Mouse (Mus musculus): ENCODE results near the gene Cep89. TPM values are rescaled to one million over a fixed set of nuclear protein-coding genes. Genes with fewer than 3 reads are reported as not detected.

Gene Cep89
- polyA plus RNA-seq, 1 experiment from 2014 or later, result 41.8 TPM

DNA sequence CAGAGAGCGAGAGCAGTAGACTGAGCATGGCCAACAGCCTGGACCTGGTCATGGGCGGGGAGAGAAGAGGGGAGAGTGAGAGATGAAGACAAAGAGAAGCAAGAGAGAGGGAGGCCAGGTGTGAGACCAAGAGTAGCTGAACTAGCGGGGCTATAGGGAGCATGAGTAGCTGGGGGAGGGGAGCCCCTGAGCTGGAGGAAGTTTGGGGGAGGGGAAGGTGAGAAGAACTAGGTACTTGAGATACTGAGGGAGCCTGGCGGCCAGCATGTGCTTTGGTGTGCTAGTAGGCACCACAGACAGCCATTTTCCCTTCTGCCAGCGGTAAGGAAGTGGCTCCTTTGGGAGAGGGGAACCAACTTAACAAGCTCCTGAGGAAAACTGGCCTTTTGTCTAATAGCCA lies 18.4 kb downstream of the Cep89 start:
- H3K27ac ChIP-seq (ENCODE audit: low read length), result 0 out of 2 replicates have a peak overlapping the region, but pooled peaks have one; percentile 15

DNA sequence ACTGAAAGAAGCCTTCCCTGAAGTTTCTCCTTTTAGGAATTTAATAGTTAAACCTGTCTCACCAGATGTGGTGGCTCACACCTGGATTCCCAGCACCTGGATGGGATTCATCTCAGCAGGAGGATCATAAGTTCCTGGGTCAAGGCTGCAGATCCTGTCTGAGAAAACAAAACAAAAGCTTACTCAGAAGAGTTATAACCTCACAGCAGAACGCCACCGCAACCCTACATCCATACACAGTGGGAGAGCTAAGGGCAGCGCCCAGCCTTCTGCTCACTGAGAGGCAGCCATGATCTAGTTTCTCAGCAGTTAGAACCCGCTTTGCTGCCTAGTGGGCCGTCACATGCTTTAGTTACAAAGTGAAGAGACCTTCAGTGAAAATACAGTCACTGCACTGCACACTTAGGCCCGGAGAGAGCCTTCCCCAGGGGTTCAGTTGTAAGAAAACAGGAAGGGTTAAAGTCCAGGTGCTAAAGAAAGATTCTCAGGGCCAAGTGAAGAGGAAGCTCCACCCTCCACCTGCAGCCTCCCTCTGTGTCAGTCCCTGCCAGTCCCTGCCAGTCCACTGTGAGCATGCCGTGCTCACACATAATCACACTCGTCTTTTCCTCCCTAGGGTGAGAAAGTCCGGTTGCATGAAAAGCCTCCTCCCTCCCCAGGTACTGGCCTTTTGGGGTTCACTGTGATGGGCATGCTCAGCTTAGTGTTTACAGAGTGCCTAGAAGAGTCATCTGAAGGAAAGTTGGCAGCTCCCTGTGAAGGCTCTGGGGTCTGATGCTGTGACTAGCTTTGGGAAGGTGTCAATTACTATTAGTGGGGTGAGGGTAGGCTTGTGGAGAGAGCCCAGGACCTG lies 19.2 kb downstream of the Cep89 start:
- Histone ChIP-seq H3K4me2 (ENCODE audit: low read depth, low read length) (no peak overlapping the region), H3K27ac (ENCODE audit: low read length) (peak overlapping the region; percentile 15; the same call in 1 of the 2 replicates), H3K9me3 (replicated peaks; ENCODE audit: control insufficient read depth, low read length) (no peaks in the 10 kb centered on the region), H3K36me3 (ENCODE audit: control insufficient read depth, insufficient read depth, low read length) (peaks cover 8% of the 10 kb centered on the region; the same call in 1 of the 2 replicates), H3K4me1 (ENCODE audit: control insufficient read depth, insufficient read depth, low read length) (no peaks in the 10 kb centered on the region), H3K4me3 (replicated peaks; ENCODE audit: low read length) (no peak overlapping the region), H3K27me3 (ENCODE audit: control insufficient read depth, insufficient read depth, low read length) (no peaks in the 10 kb centered on the region), H3K9ac (ENCODE audit: low read length) (no peak overlapping the region)
- peak; percentile 71; the same call in 1 of the 2 replicates for ATAC-seq (ENCODE audit: insufficient read depth, low FRiP score)
- WGBS, result 59% methylated on average over 9 of the region's 9 CpGs

More for the DNA sequence above, 18.4 kb downstream of the Cep89 start:
- Histone ChIP-seq H3K9ac (ENCODE audit: low read length) (no peak overlapping the region), H3K9me3 (replicated peaks; ENCODE audit: control insufficient read depth, low read length) (no peaks in the 10 kb centered on the region), H3K4me1 (ENCODE audit: control insufficient read depth, insufficient read depth, low read length) (no peaks in the 10 kb centered on the region), H3K36me3 (ENCODE audit: control insufficient read depth, insufficient read depth, low read length) (peaks cover 13% of the 10 kb centered on the region; the same call in 1 of the 2 replicates), H3K4me3 (replicated peaks; ENCODE audit: low read length) (no peak overlapping the region), H3K27me3 (ENCODE audit: control insufficient read depth, insufficient read depth, low read length) (no peaks in the 10 kb centered on the region), H3K4me2 (ENCODE audit: low read depth, low read length) (no peak overlapping the region)
- no peak for ATAC-seq (ENCODE audit: insufficient read depth, low FRiP score)
- 69% methylated on average over 5 of the region's 5 CpGs for WGBS

DNA sequence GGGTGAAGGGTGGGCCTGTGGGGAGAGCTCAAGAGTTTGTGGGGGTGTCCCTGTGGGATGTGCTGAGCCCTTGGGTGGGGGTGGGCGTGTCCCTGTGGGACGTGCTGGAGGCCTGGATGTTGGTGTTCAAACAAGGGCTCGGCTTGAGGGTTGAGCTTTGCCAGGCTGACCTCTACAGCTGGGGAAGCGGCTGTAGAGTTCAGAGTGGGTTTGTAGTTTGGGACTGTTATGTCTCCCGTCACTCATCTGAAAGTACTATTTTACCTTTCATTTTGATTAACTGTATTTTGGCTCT lies 19.8 kb downstream of the Cep89 start:
- ATAC-seq (ENCODE audit: insufficient read depth, low FRiP score), result peak; percentile 50; the same call in 1 of the 2 replicates
- no peak overlapping the region for H3K27ac ChIP-seq (ENCODE audit: low read length)
- no peaks in the 10 kb centered on the region for H3K9me3 ChIP-seq (replicated peaks; ENCODE audit: control insufficient read depth, low read length)
- H3K9ac ChIP-seq (ENCODE audit: low read length), result no peak overlapping the region
- no peak overlapping the region for H3K4me2 ChIP-seq (ENCODE audit: low read depth, low read length)
- H3K27me3 ChIP-seq (ENCODE audit: control insufficient read depth, insufficient read depth, low read length), result no peaks in the 10 kb centered on the region
- WGBS, result 65% methylated on average over 5 of the region's 5 CpGs
- peaks cover 8% of the 10 kb centered on the region; the same call in 1 of the 2 replicates for H3K36me3 ChIP-seq (ENCODE audit: control insufficient read depth, insufficient read depth, low read length)
- no peaks in the 10 kb centered on the region for H3K4me1 ChIP-seq (ENCODE audit: control insufficient read depth, insufficient read depth, low read length)
- H3K4me3 ChIP-seq (replicated peaks; ENCODE audit: low read length), result no peak overlapping the region

DNA sequence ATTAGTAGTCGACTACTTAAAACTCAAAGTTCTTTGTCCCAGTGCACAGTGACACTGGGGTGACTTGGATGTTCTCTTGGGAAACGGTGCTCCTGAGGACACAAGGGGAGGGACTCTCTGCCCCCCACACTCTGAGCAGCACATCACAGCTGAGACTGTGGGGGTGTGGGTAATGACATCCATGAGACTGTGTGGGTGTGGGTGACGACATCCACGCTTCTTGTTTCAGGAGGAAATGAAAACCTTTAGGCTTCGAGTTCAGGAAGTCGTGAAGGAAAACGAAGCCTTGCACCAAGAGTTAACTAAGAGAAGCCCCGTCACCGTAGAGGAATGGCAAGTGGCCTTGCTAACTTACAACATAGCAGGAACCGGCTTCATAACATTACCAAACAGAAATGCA lies 26.2 kb downstream of the Cep89 start:
- no peak overlapping the region for H3K9ac ChIP-seq (ENCODE audit: low read length)
- H3K27me3 ChIP-seq (ENCODE audit: control insufficient read depth, insufficient read depth, low read length), result no peaks in the 10 kb centered on the region
- H3K36me3 ChIP-seq (ENCODE audit: control insufficient read depth, insufficient read depth, low read length), result peaks cover 5% of the 10 kb centered on the region; the same call in 1 of the 2 replicates
- H3K9me3 ChIP-seq (replicated peaks; ENCODE audit: control insufficient read depth, low read length), result no peaks in the 10 kb centered on the region
- 85% methylated on average over 10 of the region's 10 CpGs for WGBS
- no peak overlapping the region for H3K27ac ChIP-seq (ENCODE audit: low read length)
- H3K4me1 ChIP-seq (ENCODE audit: control insufficient read depth, insufficient read depth, low read length), result no peaks in the 10 kb centered on the region
- H3K4me3 ChIP-seq (replicated peaks; ENCODE audit: low read length), result no peak overlapping the region
- no peak overlapping the region for H3K4me2 ChIP-seq (ENCODE audit: low read depth, low read length)
- no peak for ATAC-seq (ENCODE audit: insufficient read depth, low FRiP score)

DNA sequence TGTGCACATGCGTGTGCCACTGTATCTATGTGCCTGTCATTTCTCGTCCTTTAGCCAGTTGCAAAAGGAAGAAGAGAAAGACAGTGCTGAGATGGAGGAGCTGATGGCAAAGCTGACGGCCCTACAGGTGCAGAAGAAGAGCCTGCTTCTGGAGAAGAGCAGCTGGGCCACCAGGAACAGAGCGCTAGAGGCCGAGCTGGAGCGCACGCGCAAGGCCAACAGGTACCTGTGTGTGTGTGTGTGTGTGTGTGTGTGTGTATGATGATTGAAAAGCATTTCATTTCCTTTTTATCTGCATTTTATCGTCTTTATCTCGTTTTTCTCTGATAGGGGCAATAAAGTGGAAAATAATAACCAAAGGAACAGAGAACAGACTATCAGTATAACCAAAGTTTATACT lies 31.3 kb downstream of the Cep89 start:
- H3K4me2 ChIP-seq (ENCODE audit: low read depth, low read length), result no peak overlapping the region
- no peaks in the 10 kb centered on the region for H3K4me1 ChIP-seq (ENCODE audit: control insufficient read depth, insufficient read depth, low read length)
- H3K27me3 ChIP-seq (ENCODE audit: control insufficient read depth, insufficient read depth, low read length), result no peaks in the 10 kb centered on the region
- H3K27ac ChIP-seq (ENCODE audit: low read length), result no peak overlapping the region
- WGBS, result 86% methylated on average over 10 of the region's 10 CpGs
- H3K9me3 ChIP-seq (replicated peaks; ENCODE audit: control insufficient read depth, low read length), result no peaks in the 10 kb centered on the region
- no peak overlapping the region for H3K4me3 ChIP-seq (replicated peaks; ENCODE audit: low read length)
- ATAC-seq (ENCODE audit: insufficient read depth, low FRiP score), result no peak
- peaks cover 28% of the 10 kb centered on the region for H3K36me3 ChIP-seq (ENCODE audit: control insufficient read depth, insufficient read depth, low read length)
- H3K9ac ChIP-seq (ENCODE audit: low read length), result no peak overlapping the region

DNA sequence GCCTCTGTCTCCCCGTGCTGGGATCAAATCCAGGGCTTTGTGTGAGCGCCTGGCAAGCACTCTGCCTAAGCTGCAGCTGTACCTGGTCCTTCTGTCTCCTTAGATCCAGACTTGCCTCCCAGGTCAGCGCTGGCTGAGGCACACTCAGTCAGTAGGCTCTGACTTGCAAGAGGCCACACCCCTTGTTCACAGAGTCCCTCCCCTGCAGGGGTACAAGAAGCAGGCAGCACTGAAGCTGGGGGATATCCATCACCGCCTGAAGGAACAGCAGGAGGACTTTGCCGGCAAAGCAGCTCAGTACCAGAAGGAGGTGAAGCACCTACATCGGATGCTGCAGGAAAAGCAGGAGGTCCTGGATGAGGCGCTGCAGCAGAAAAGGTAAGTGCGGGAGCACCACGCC lies 38.4 kb downstream of the Cep89 start:
- ATAC-seq (ENCODE audit: insufficient read depth, low FRiP score), result no peak
- 78% methylated on average over 9 of the region's 9 CpGs for WGBS
- Histone ChIP-seq H3K27me3 (ENCODE audit: control insufficient read depth, insufficient read depth, low read length) (no peaks in the 10 kb centered on the region), H3K36me3 (ENCODE audit: control insufficient read depth, insufficient read depth, low read length) (peaks cover 30% of the 10 kb centered on the region), H3K4me3 (replicated peaks; ENCODE audit: low read length) (no peak overlapping the region), H3K9ac (ENCODE audit: low read length) (no peak overlapping the region), H3K9me3 (replicated peaks; ENCODE audit: control insufficient read depth, low read length) (no peaks in the 10 kb centered on the region), H3K4me1 (ENCODE audit: control insufficient read depth, insufficient read depth, low read length) (no peaks in the 10 kb centered on the region), H3K4me2 (ENCODE audit: low read depth, low read length) (no peak overlapping the region), H3K27ac (ENCODE audit: low read length) (no peak overlapping the region)

DNA sequence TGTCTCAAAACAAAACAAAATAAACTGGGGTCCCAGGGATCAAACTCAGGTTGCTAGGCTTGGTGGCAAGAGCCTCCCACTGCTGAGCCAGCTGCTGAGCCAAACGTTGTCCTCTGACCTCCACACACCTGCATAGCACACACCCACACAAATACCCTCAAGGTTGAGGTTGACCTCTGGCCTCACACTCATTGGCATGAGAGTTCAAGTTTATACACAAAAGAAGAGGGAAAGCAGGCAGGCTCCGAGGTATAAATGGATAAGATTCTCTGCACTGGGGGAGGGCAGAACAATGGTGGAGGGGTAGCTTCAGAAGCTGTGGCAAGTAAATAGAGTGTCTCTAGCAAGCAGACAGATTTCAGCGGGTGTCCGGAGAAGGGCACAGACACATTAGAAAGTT lies 50.7 kb downstream of the Cep89 start:
- no peak overlapping the region for H3K9ac ChIP-seq (ENCODE audit: low read length)
- H3K4me2 ChIP-seq (ENCODE audit: low read depth, low read length), result no peak overlapping the region
- ATAC-seq (ENCODE audit: insufficient read depth, low FRiP score), result no peak; the same call in 1 of the 2 replicates
- H3K4me3 ChIP-seq (replicated peaks; ENCODE audit: low read length), result no peak overlapping the region
- no peaks in the 10 kb centered on the region for H3K27me3 ChIP-seq (ENCODE audit: control insufficient read depth, insufficient read depth, low read length)
- 23% methylated on average over 4 of the region's 4 CpGs for WGBS
- no peak overlapping the region for H3K27ac ChIP-seq (ENCODE audit: low read length)
- 0 out of 2 replicates have a peak, but pooled peaks cover 7% of the 10 kb centered on the region for H3K9me3 ChIP-seq (replicated peaks; ENCODE audit: control insufficient read depth, low read length)
- H3K4me1 ChIP-seq (ENCODE audit: control insufficient read depth, insufficient read depth, low read length), result peaks cover 9% of the 10 kb centered on the region
- no peaks in the 10 kb centered on the region for H3K36me3 ChIP-seq (ENCODE audit: control insufficient read depth, insufficient read depth, low read length)

DNA sequence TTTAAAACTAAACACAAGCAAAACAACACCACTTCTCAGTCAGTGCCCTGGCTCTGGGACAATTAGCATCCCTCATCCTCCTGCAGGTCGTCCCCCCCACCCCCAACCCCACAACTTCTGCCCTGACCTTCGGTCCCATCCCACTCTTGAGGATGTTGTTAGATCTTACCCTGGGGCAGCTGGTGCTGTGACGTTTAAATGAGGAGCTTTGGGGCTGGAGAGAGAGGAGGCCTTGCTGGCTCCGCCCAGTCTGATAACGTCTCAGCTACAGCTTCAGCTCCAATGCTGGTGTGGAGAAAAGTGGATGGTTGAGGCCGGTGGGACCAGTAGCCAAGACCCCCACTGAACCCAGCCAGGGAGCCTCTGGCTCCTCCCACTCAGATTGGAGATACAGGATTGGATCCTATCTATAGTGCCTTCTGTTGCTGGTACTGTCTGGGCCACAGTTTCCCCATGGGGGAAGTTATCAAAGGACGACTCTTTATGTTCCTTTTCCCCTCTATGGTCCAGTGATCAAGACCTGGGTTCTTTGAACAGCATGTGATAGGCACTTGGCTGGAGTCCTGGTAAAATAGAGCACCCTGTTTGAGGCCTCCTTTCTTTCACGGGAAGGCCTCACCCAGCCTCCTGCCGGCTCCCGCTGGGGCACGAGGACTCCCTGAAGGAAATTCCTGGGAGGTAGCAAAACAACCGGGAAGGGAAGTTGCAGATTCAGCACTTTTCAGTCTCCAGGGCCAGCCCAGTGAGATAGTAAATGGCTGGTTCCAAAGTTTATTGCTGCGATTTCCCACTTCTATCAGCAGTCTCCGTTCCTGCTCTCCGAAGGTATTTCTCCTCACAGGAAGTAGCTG lies 51.4 kb downstream of the Cep89 start, which contains the start of gene Slc7a9:
TSS of gene Slc7a9 (plus strand) at position 801 of the 851 bp plus-strand sequence.
- no peak within 1 kb of the TSS for H3K4me3 ChIP-seq (replicated peaks; ENCODE audit: low read length)
- H3K9ac ChIP-seq (ENCODE audit: low read length), result no peak within 1 kb of the TSS; the same call in 1 of the 2 replicates
- H3K27me3 ChIP-seq (ENCODE audit: control insufficient read depth, insufficient read depth, low read length), result no peaks in the 10 kb centered on the region
- peak; percentile 57; the same call in 1 of the 2 replicates for ATAC-seq (ENCODE audit: insufficient read depth, low FRiP score)
- 19% methylated on average over 15 of the region's 15 CpGs for WGBS
- H3K9me3 ChIP-seq (replicated peaks; ENCODE audit: control insufficient read depth, low read length), result 0 out of 2 replicates have a peak, but pooled peaks cover 4% of the 10 kb centered on the region
- no peaks in the 10 kb centered on the region for H3K36me3 ChIP-seq (ENCODE audit: control insufficient read depth, insufficient read depth, low read length)
- H3K27ac ChIP-seq (ENCODE audit: low read length), result peak within 1 kb of the TSS; percentile 27
- H3K4me1 ChIP-seq (ENCODE audit: control insufficient read depth, insufficient read depth, low read length), result peaks cover 9% of the 10 kb centered on the region
- H3K4me2 ChIP-seq (ENCODE audit: low read depth, low read length), result no peak within 1 kb of the TSS

DNA sequence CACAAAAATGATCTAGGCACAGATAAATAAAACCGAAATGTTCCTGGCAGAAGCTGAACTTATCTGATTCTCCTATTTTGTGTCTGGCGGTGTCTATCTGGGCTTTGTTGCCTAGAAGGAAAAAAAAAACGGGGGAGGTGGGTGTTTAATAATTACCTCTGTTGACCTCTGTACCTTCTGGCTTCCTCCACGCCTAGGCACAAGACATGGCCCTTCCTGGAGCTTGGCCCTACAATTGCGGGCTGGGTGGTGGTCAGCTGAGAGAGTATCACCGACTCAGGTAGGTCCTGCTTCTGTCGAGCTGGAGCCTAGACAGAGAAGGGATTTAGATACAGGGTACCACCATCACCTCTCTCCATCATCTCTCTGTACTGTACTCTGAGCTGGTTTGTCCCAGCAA lies 52.0 kb downstream of the Cep89 start:
- H3K9ac ChIP-seq (ENCODE audit: low read length), result no peak overlapping the region
- peaks cover 9% of the 10 kb centered on the region for H3K4me1 ChIP-seq (ENCODE audit: control insufficient read depth, insufficient read depth, low read length)
- H3K4me3 ChIP-seq (replicated peaks; ENCODE audit: low read length), result no peak overlapping the region
- H3K4me2 ChIP-seq (ENCODE audit: low read depth, low read length), result no peak overlapping the region
- no peaks in the 10 kb centered on the region for H3K27me3 ChIP-seq (ENCODE audit: control insufficient read depth, insufficient read depth, low read length)
- H3K9me3 ChIP-seq (replicated peaks; ENCODE audit: control insufficient read depth, low read length), result 0 out of 2 replicates have a peak, but pooled peaks cover under 1% of the 10 kb centered on the region
- H3K36me3 ChIP-seq (ENCODE audit: control insufficient read depth, insufficient read depth, low read length), result no peaks in the 10 kb centered on the region
- no peak for ATAC-seq (ENCODE audit: insufficient read depth, low FRiP score)
- WGBS, result 44% methylated on average over 7 of the region's 7 CpGs
- H3K27ac ChIP-seq (ENCODE audit: low read length), result no peak overlapping the region

Data from stomach, embryonic 16.5 days (tissue).